Mouse (Mus musculus) heart, embryonic 11.5 days (tissue): Measurements from ENCODE around the gene Tcf23. TPM values are rescaled to one million over a fixed set of nuclear protein-coding genes. Genes with fewer than 3 reads are reported as not detected.

ENCODE experiments used
- ATAC-seq: fragments of 200-750 bp; cut with Nextera tagmentation; replicated peaks from 2 replicates; pipeline ENCODE4 v1.8.0; 2017; ENCODE audit warnings: moderate library complexity; ENCODE audit not compliant: insufficient number of reproducible peaks, low FRiP score, low TSS enrichment
- H3K27ac ChIP-seq: fragments of 300-500 bp; sonication (generic); 2 replicates; pipeline ENCODE4 v1.5.1; 2014; ENCODE audit warnings: mild to moderate bottlenecking, low read depth, low read length
- H3K27me3 ChIP-seq: fragments of 300-500 bp; sonication (generic); 2 replicates; pipeline ENCODE4 v1.6.1; 2014; ENCODE audit warnings: mild to moderate bottlenecking, low read length, mixed read lengths; ENCODE audit not compliant: control insufficient read depth, insufficient read depth
- H3K36me3 ChIP-seq: fragments of 300-500 bp; sonication (generic); 2 replicates; pipeline ENCODE4 v1.6.1; 2014; ENCODE audit warnings: mild to moderate bottlenecking, low read length, moderate library complexity, mixed read lengths; ENCODE audit not compliant: control insufficient read depth, insufficient read depth
- H3K4me1 ChIP-seq: fragments of 300-500 bp; sonication (generic); 2 replicates; pipeline ENCODE4 v1.6.1; 2014; ENCODE audit warnings: low read length; ENCODE audit not compliant: control insufficient read depth, insufficient read depth
- H3K4me2 ChIP-seq: fragments of 300-500 bp; sonication (generic); 2 replicates; pipeline ENCODE4 v1.6.1; 2014; ENCODE audit warnings: mild to moderate bottlenecking, moderate library complexity
- H3K4me3 ChIP-seq: fragments of 300-500 bp; sonication (generic); 2 replicates; pipeline ENCODE4 v1.5.1; 2014; ENCODE audit warnings: low read depth, low read length
- H3K9ac ChIP-seq: fragments of 300-500 bp; sonication (generic); 2 replicates; pipeline ENCODE4 v1.6.1; 2014; ENCODE audit warnings: mild to moderate bottlenecking, low read depth, low read length, moderate library complexity
- H3K9me3 ChIP-seq: fragments of 300-500 bp; sonication (generic); replicated peaks from 2 replicates; pipeline ENCODE4 v1.6.1; 2016; ENCODE audit warnings: low read length; ENCODE audit not compliant: control insufficient read depth
- WGBS: fragments of 180-500 bp; shearing (Covaris S2); extraction: QIAGEN DNeasy Blood & Tissue Kit; methylation state at CpG from one replicate; pipeline ENCODE4 v1.1.7; 2014; ENCODE audit not compliant: insufficient replicate concordance; 5-methylcytosine and 5-hydroxymethylcytosine counted together
- polyA plus RNA-seq: library from polyadenylated mRNA; unstranded; fragments of >200 nt; fragmentation: Nextera tagmentation; extraction: Ambion mirVana; gene quantifications from 2 replicates; pipeline ENCODE4 v1.2.1, GENCODE M21; 2014

Tcf23 gene
- polyA plus RNA-seq, 1 experiment from 2014 or later: 0.04 TPM

GRCm38 (mm10) chr5:31022690-31023089 is 54.2 kb downstream of the Tcf23 start:
- H3K4me2 ChIP-seq: no peak overlapping the region
- H3K9me3 ChIP-seq: no peaks in the 10 kb centered on the region
- no peaks in the 10 kb centered on the region for H3K36me3 ChIP-seq
- 73% methylated on average over 1 of the region's 1 CpGs for WGBS
- no peaks in the 10 kb centered on the region for H3K27me3 ChIP-seq
- no peaks in the 10 kb centered on the region for H3K4me1 ChIP-seq
- ATAC-seq: no peak
- H3K9ac ChIP-seq: no peak overlapping the region
- H3K27ac ChIP-seq: no peak overlapping the region
- H3K4me3 ChIP-seq: no peak overlapping the region

GRCm38 (mm10) chr5:31023254-31023653 is 54.8 kb downstream of the Tcf23 start:
- no peak for ATAC-seq
- H3K4me3 ChIP-seq: no peak overlapping the region
- H3K9ac ChIP-seq: no peak overlapping the region
- no peaks in the 10 kb centered on the region for H3K36me3 ChIP-seq
- no peaks in the 10 kb centered on the region for H3K4me1 ChIP-seq
- 32% methylated on average over 3 of the region's 4 CpGs for WGBS
- H3K9me3 ChIP-seq: no peaks in the 10 kb centered on the region
- H3K4me2 ChIP-seq: no peak overlapping the region
- H3K27me3 ChIP-seq: no peaks in the 10 kb centered on the region
- no peak overlapping the region for H3K27ac ChIP-seq

- Histone ChIP-seq H3K9ac (no peak overlapping the region), H3K4me3 (no peak overlapping the region), H3K4me1 (no peaks in the 10 kb centered on the region), H3K36me3 (no peaks in the 10 kb centered on the region), H3K9me3 (no peaks in the 10 kb centered on the region), H3K4me2 (no peak overlapping the region), H3K27ac (no peak overlapping the region), H3K27me3 (no peaks in the 10 kb centered on the region)
- no peak for ATAC-seq
Observed at GRCm38 (mm10) chr5:31024641-31025040, 56.2 kb downstream of the Tcf23 start.

Other genes starting within 250 kb of the Tcf23 start
- 14.2 and 17.9 TPM in 2 replicates for gene Mapre3, start 154.0 kb upstream of the Tcf23 start, polyA plus RNA-seq
- 47.8 and 48.2 TPM in 2 replicates for gene Tmem214, start 100.7 kb upstream of the Tcf23 start, polyA plus RNA-seq
- 12.9 and 14.5 TPM in 2 replicates for gene Agbl5, start 80.0 kb upstream of the Tcf23 start, polyA plus RNA-seq
- gene Ost4, start 60.9 kb upstream of the Tcf23 start, polyA plus RNA-seq: 445 and 470 TPM in 2 replicates
- 90.5 and 123 TPM in 2 replicates for gene Emilin1, start 55.3 kb upstream of the Tcf23 start, polyA plus RNA-seq
- gene Khk, start 47.2 kb upstream of the Tcf23 start, polyA plus RNA-seq: 10.1 and 11.3 TPM in 2 replicates
- gene Cgref1, start 23.1 kb upstream of the Tcf23 start, polyA plus RNA-seq: 4.4 and 5.4 TPM in 2 replicates
- gene Preb, start 8.3 kb upstream of the Tcf23 start, polyA plus RNA-seq: 69.1 and 70.2 TPM in 2 replicates
- gene Atraid, start 79.7 kb downstream of the Tcf23 start, polyA plus RNA-seq: 96.8 and 101 TPM in 2 replicates
- gene Slc5a6, start 80.3 kb downstream of the Tcf23 start, polyA plus RNA-seq: 5.4 and 7.1 TPM in 2 replicates
- 22.9 and 23.1 TPM in 2 replicates for gene Cad, start 86.1 kb downstream of the Tcf23 start, polyA plus RNA-seq
- gene Dnajc5g, start 137.6 kb downstream of the Tcf23 start, polyA plus RNA-seq: not detected in 2 replicates
- gene Slc30a3, start 139.6 kb downstream of the Tcf23 start, polyA plus RNA-seq: 0.47 and 0.48 TPM in 2 replicates
- 13.9 and 16.7 TPM in 2 replicates for gene Trim54, start 148.1 kb downstream of the Tcf23 start, polyA plus RNA-seq
- gene Ucn, start 170.2 kb downstream of the Tcf23 start, polyA plus RNA-seq: 0.51 TPM in 1 of 2 replicates, not detected in the other
- gene Mpv17, start 185.6 kb downstream of the Tcf23 start, polyA plus RNA-seq: 78.1 and 82.1 TPM in 2 replicates
- gene Gm29609, start 211.2 kb downstream of the Tcf23 start, polyA plus RNA-seq: 0.76 and 1.2 TPM in 2 replicates
- 48.2 and 50.8 TPM in 2 replicates for gene Gtf3c2, start 211.5 kb downstream of the Tcf23 start, polyA plus RNA-seq
- gene Snx17, start 224.6 kb downstream of the Tcf23 start, polyA plus RNA-seq: 115 and 122 TPM in 2 replicates
- gene Eif2b4, start 224.8 kb downstream of the Tcf23 start, polyA plus RNA-seq: 56.7 and 58.6 TPM in 2 replicates
- 4.8 and 5.0 TPM in 2 replicates for gene Zfp513, start 233.6 kb downstream of the Tcf23 start, polyA plus RNA-seq